Mouse (Mus musculus): ENCODE measurements around the gene Cxcl9.
A peak's percentile ranks its signal among the peaks of the same experiment; 100 is the strongest.
"Not testable (repeated sequence)": the region's sequence is repeated elsewhere in the genome, so short reads cannot be mapped to it uniquely, and the experiment has no call there.

Cxcl9 gene

GRCm38 (mm10) chr5:92327929-92328328 lies at the start of gene Cxcl9:
TSS of gene Cxcl9 (minus strand) at chr5:92328079.
- no peak for DNase-seq

GRCm38 (mm10) chr5:92376795-92377405 lies 49.0 kb upstream of the Cxcl9 start:
- DNase-seq, result no peak

GRCm38 (mm10) chr5:92375368-92375767 lies 47.5 kb upstream of the Cxcl9 start:
- peak; percentile 64 for DNase-seq

- DNase-seq, result peak; percentile 61
These were observed 46.9 kb upstream of the Cxcl9 start for GRCm38 (mm10) chr5:92374721-92375142.

GRCm38 (mm10) chr5:92372605-92373004 lies 44.7 kb upstream of the Cxcl9 start:
- no peak for DNase-seq

- no peak for DNase-seq
These were observed 43.6 kb upstream of the Cxcl9 start for GRCm38 (mm10) chr5:92371361-92371976.

- DNase-seq, result no peak
These were observed 43.0 kb upstream of the Cxcl9 start for GRCm38 (mm10) chr5:92370891-92371290.

- peak; percentile 21 for DNase-seq
These were observed 42.5 kb upstream of the Cxcl9 start for GRCm38 (mm10) chr5:92370392-92370791.

- DNase-seq, result peak; percentile 43
These were observed 41.5 kb upstream of the Cxcl9 start for GRCm38 (mm10) chr5:92369151-92369994.

GRCm38 (mm10) chr5:92368392-92368791 lies 40.5 kb upstream of the Cxcl9 start:
- DNase-seq, result peak; percentile 57

- DNase-seq, result no peak
These were observed 38.7 kb upstream of the Cxcl9 start for GRCm38 (mm10) chr5:92366565-92366964.

GRCm38 (mm10) chr5:92365146-92365705 lies 37.3 kb upstream of the Cxcl9 start:
- DNase-seq, result no peak

- no peak for DNase-seq
These were observed 36.1 kb upstream of the Cxcl9 start for GRCm38 (mm10) chr5:92364011-92364410.

GRCm38 (mm10) chr5:92363179-92363578 lies 35.3 kb upstream of the Cxcl9 start:
- no peak for DNase-seq

- no peak for DNase-seq
These were observed 31.0 kb upstream of the Cxcl9 start for GRCm38 (mm10) chr5:92358767-92359455.

- DNase-seq, result no peak
These were observed 30.2 kb upstream of the Cxcl9 start for GRCm38 (mm10) chr5:92358033-92358432.

- peak; percentile 52 for DNase-seq
These were observed 25.6 kb upstream of the Cxcl9 start for GRCm38 (mm10) chr5:92353517-92353916.

- DNase-seq, result not testable (repeated sequence)
These were observed 24.8 kb upstream of the Cxcl9 start for GRCm38 (mm10) chr5:92352716-92353115.

GRCm38 (mm10) chr5:92349731-92350130 lies 21.9 kb upstream of the Cxcl9 start:
- DNase-seq, result no peak

- peak; percentile 68 for DNase-seq
These were observed 21.0 kb upstream of the Cxcl9 start, which contains the start of gene Cxcl10 for GRCm38 (mm10) chr5:92348794-92349413. TSS of gene Cxcl10 (minus strand) at chr5:92348889.

- DNase-seq, result no peak
These were observed 17.1 kb upstream of the Cxcl9 start for GRCm38 (mm10) chr5:92345006-92345405.

GRCm38 (mm10) chr5:92340606-92341005 lies 12.7 kb upstream of the Cxcl9 start:
- no peak for DNase-seq
